Mouse (Mus musculus): ENCODE measurements around the gene Naa80. TPM values are rescaled to one million over a fixed set of nuclear protein-coding genes. Genes with fewer than 3 reads are reported as not detected.
A peak's percentile ranks its signal among the peaks of the same experiment; 100 is the strongest.

Gene Naa80
- polyA plus RNA-seq, 1 experiment, result 18.6 TPM

DNA sequence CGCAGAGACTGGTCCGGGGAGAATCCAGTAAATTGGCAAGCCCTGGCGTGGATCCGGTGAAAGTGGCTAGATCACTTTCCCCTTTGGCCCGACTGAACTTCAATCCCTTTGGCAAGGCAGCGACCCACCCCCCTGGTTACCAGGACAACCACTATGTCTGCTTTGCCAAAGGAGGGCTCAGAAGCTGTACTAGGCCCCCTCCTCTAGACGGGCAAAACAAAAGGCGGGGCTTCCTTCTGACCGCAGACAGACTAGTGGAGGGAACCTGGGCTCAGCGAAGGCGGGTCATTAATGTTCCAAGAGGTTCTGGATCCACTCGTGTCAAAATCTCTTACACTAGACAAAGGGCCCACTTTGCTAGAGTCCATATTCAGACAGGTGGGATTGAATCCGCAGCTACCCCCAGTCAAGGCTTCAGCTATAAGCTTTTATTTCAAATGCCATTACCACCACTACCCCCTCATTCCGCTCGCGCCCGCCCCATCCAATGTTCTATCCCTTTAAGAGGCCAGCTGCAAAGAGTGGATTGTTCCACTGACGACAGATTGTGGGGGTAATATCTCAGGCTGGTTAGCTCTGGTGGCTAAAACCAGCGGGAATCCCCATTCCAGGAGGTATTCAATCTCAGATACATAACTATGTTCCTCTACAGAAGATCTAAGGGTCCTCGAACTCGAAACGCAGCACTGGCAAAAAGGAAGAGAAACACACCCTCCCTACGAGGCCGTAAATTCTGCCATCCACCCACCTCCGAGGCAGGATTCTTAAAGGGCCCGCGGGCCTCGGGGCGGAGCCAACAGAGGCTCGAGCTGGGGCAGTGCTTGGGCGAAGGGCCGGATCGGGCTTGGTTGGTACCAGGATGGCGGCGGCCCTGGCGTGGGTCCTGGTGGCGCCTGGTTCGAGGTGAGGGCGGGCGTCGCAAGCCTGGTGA, 10.1 kb upstream of the Naa80 start:
- Histone ChIP-seq H3K27me3 (ENCODE audit: control insufficient read depth, insufficient read depth, low read length, poor library complexity, severe bottlenecking) (no peaks in the 10 kb centered on the region), H3K36me3 (ENCODE audit: control insufficient read depth, insufficient read depth, low read length, poor library complexity, severe bottlenecking) (peaks cover 12% of the 10 kb centered on the region), H3K4me1 (ENCODE audit: control insufficient read depth, insufficient read depth, low read length) (peaks cover 2% of the 10 kb centered on the region), H3K9ac (ENCODE audit: low read depth, poor library complexity, severe bottlenecking) (peak overlapping the region; percentile 87), H3K4me3 (ENCODE audit: low read depth, low read length) (peak overlapping the region; percentile 81), H3K27ac (ENCODE audit: insufficient read depth, low read length) (no peak overlapping the region; the same call in 1 of the 2 replicates), H3K9me3 (replicated peaks; ENCODE audit: control insufficient read depth, insufficient read depth, low read length, poor library complexity, severe bottlenecking) (no peaks in the 10 kb centered on the region)
- TF ChIP-seq EP300 (IDR thresholded peaks at IDR 0.05; ENCODE audit: insufficient read depth, low read depth, low read length), result no peak
- TF ChIP-seq CTCF (IDR thresholded peaks at IDR 0.05; ENCODE audit: low read depth, low read length), result no peak
- no peak for TF ChIP-seq POLR2A (IDR thresholded peaks at IDR 0.05; ENCODE audit: insufficient read depth, low read length)

DNA sequence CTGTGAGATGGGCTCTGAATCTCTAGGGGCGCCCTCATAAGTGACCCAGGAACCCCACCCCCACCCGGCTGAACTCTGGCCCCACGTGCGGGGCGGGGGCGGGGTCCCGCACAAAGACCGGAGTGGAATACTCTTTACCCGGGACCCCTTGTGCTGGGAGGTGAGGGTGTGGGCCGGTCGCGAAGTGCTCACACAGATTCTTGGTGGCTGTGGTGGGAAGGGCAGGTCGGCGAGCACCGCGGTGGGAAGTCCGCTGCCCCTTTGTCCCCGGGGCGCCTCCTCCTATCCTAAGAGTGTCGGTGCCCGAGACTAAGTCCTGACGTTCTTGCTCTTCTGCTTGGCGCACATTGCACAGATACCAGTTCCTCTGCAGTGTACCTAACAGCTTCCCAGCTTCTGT, 9.4 kb upstream of the Naa80 start:
- H3K27me3 ChIP-seq (ENCODE audit: control insufficient read depth, insufficient read depth, low read length, poor library complexity, severe bottlenecking), result no peaks in the 10 kb centered on the region
- peaks cover 12% of the 10 kb centered on the region for H3K36me3 ChIP-seq (ENCODE audit: control insufficient read depth, insufficient read depth, low read length, poor library complexity, severe bottlenecking)
- peaks cover 2% of the 10 kb centered on the region for H3K4me1 ChIP-seq (ENCODE audit: control insufficient read depth, insufficient read depth, low read length)
- H3K27ac ChIP-seq (ENCODE audit: insufficient read depth, low read length), result no peak overlapping the region
- no peak for TF ChIP-seq EP300 (IDR thresholded peaks at IDR 0.05; ENCODE audit: insufficient read depth, low read depth, low read length)
- no peak for TF ChIP-seq POLR2A (IDR thresholded peaks at IDR 0.05; ENCODE audit: insufficient read depth, low read length)
- TF ChIP-seq CTCF (IDR thresholded peaks at IDR 0.05; ENCODE audit: low read depth, low read length), result no peak
- H3K9me3 ChIP-seq (replicated peaks; ENCODE audit: control insufficient read depth, insufficient read depth, low read length, poor library complexity, severe bottlenecking), result no peaks in the 10 kb centered on the region
- H3K4me3 ChIP-seq (ENCODE audit: low read depth, low read length), result peak overlapping the region; percentile 81
- peak overlapping the region; percentile 87 for H3K9ac ChIP-seq (ENCODE audit: low read depth, poor library complexity, severe bottlenecking)

DNA sequence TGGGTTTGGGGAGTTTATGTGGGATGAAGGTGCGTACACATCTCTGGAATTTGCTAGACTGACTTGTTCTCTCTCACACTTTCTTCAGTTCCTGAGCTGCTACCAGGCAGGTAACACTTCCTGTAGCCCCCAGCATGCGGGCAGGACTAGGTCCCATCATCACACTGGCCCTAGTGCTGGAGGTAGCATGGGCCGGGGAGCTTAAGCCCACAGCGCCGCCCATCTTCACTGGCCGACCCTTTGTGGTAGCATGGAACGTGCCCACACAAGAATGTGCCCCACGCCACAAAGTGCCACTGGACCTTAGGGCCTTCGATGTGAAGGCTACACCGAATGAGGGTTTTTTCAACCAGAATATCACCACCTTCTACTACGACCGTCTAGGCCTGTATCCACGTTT, 8.7 kb upstream of the Naa80 start:
- H3K27me3 ChIP-seq (ENCODE audit: control insufficient read depth, insufficient read depth, low read length, poor library complexity, severe bottlenecking), result no peaks in the 10 kb centered on the region
- TF ChIP-seq POLR2A (IDR thresholded peaks at IDR 0.05; ENCODE audit: insufficient read depth, low read length) (no peak), CTCF (IDR thresholded peaks at IDR 0.05; ENCODE audit: low read depth, low read length) (no peak), EP300 (IDR thresholded peaks at IDR 0.05; ENCODE audit: insufficient read depth, low read depth, low read length) (no peak)
- no peak overlapping the region; the same call in 1 of the 2 replicates for H3K27ac ChIP-seq (ENCODE audit: insufficient read depth, low read length)
- no peaks in the 10 kb centered on the region for H3K9me3 ChIP-seq (replicated peaks; ENCODE audit: control insufficient read depth, insufficient read depth, low read length, poor library complexity, severe bottlenecking)
- peaks cover 12% of the 10 kb centered on the region for H3K36me3 ChIP-seq (ENCODE audit: control insufficient read depth, insufficient read depth, low read length, poor library complexity, severe bottlenecking)
- peak overlapping the region; percentile 87 for H3K9ac ChIP-seq (ENCODE audit: low read depth, poor library complexity, severe bottlenecking)
- peak overlapping the region; percentile 81 for H3K4me3 ChIP-seq (ENCODE audit: low read depth, low read length)
- peaks cover 2% of the 10 kb centered on the region for H3K4me1 ChIP-seq (ENCODE audit: control insufficient read depth, insufficient read depth, low read length)

DNA sequence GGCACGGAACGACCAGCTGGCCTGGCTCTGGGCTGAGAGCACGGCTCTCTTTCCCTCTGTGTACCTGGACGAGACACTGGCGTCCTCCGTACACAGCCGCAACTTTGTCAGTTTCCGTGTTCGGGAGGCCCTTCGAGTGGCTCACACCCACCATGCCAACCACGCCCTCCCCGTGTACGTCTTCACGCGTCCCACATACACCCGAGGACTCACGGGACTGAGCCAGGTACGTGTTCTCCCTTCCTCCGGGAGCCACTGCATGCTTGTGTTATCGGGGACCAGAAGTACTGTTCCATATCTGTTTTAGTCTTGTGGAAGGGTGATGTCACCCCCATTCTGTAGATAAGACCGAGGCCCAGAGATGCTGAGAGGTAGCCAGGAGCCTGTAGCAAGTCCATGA, 7.8 kb upstream of the Naa80 start:
- Histone ChIP-seq H3K27me3 (ENCODE audit: control insufficient read depth, insufficient read depth, low read length, poor library complexity, severe bottlenecking) (no peaks in the 10 kb centered on the region), H3K27ac (ENCODE audit: insufficient read depth, low read length) (no peak overlapping the region), H3K4me1 (ENCODE audit: control insufficient read depth, insufficient read depth, low read length) (peaks cover 2% of the 10 kb centered on the region), H3K36me3 (ENCODE audit: control insufficient read depth, insufficient read depth, low read length, poor library complexity, severe bottlenecking) (peaks cover 12% of the 10 kb centered on the region), H3K9ac (ENCODE audit: low read depth, poor library complexity, severe bottlenecking) (peak overlapping the region; percentile 87; the same call in 1 of the 2 replicates), H3K4me3 (ENCODE audit: low read depth, low read length) (no peak overlapping the region), H3K9me3 (replicated peaks; ENCODE audit: control insufficient read depth, insufficient read depth, low read length, poor library complexity, severe bottlenecking) (no peaks in the 10 kb centered on the region)
- TF ChIP-seq EP300 (IDR thresholded peaks at IDR 0.05; ENCODE audit: insufficient read depth, low read depth, low read length) (no peak), CTCF (IDR thresholded peaks at IDR 0.05; ENCODE audit: low read depth, low read length) (no peak), POLR2A (IDR thresholded peaks at IDR 0.05; ENCODE audit: insufficient read depth, low read length) (no peak)

DNA sequence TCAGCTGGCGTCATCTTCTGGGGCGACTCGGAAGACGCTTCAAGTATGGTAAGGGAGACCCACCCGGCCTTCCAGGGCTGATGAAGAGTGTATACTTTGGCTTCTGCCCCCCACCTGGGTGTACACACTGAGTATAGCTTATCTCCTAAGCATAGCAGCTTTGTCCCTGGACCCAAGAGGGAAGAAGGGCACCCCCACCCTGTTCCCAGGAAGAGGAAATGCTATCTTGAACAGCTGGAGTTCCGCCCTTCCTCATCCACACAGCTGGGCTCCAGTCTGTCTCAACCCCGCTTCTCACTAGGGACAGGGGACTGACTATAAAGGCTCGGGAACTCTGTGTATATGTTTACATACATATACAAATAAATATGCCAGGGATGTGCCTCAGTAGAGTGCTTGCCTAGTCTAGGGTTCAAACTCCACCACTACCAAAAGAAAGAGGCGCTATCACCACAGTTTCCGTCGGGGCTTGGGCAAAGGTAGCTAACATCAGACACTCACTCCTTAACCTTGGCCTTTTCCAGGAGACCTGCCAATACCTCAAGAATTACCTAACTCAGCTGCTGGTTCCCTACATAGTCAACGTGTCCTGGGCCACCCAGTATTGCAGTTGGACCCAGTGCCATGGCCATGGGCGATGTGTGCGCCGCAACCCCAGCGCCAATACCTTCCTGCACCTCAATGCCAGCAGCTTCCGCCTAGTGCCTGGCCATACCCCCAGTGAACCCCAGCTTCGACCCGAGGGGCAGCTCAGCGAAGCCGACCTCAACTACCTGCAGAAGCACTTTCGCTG, 7.0 kb upstream of the Naa80 start:
- no peak overlapping the region for H3K4me3 ChIP-seq (ENCODE audit: low read depth, low read length)
- peaks cover 4% of the 10 kb centered on the region for H3K4me1 ChIP-seq (ENCODE audit: control insufficient read depth, insufficient read depth, low read length)
- no peak overlapping the region for H3K9ac ChIP-seq (ENCODE audit: low read depth, poor library complexity, severe bottlenecking)
- no peak overlapping the region for H3K27ac ChIP-seq (ENCODE audit: insufficient read depth, low read length)
- TF ChIP-seq CTCF (IDR thresholded peaks at IDR 0.05; ENCODE audit: low read depth, low read length) (no peak), POLR2A (IDR thresholded peaks at IDR 0.05; ENCODE audit: insufficient read depth, low read length) (no peak), EP300 (IDR thresholded peaks at IDR 0.05; ENCODE audit: insufficient read depth, low read depth, low read length) (no peak)
- H3K27me3 ChIP-seq (ENCODE audit: control insufficient read depth, insufficient read depth, low read length, poor library complexity, severe bottlenecking), result no peaks in the 10 kb centered on the region
- peaks cover 12% of the 10 kb centered on the region for H3K36me3 ChIP-seq (ENCODE audit: control insufficient read depth, insufficient read depth, low read length, poor library complexity, severe bottlenecking)
- no peaks in the 10 kb centered on the region for H3K9me3 ChIP-seq (replicated peaks; ENCODE audit: control insufficient read depth, insufficient read depth, low read length, poor library complexity, severe bottlenecking)
